Mouse (Mus musculus): ENCODE results near the gene Sugct. TPM values are rescaled to one million over a fixed set of nuclear protein-coding genes. Genes with fewer than 3 reads are reported as not detected.

Sugct gene
- polyA plus RNA-seq, 1 experiment = not detected

DNA sequence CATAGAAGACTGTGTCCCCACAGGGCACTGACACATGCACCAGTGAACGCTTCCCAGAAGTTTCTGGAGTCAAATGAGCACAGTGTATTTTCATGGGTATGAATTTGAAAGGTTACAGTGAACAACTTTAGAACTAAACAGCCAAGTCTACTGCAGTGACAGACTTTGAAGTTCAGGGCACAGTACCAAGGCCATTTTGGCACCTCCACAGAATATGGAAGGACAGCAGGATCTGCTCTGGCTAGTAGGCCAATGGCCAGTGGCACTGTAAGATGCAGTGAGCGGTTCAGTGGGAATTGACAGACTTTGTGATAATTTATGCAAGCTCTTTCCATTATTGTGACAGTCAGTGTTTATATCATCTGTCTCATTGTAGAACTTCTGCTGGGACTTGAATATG lies 724.1 kb downstream of the Sugct start:
- TF ChIP-seq CTCF (IDR thresholded peaks at IDR 0.05; ENCODE audit: control insufficient read depth, insufficient read depth, low read length) (no peak), POLR2A (IDR thresholded peaks at IDR 0.05; ENCODE audit: borderline replicate concordance, control insufficient read depth, low read depth, low read length) (no peak)
- H3K4me1 ChIP-seq (ENCODE audit: control insufficient read depth, insufficient read depth, low read length) = no peaks in the 10 kb centered on the region
- 89% methylated on average over 2 of the region's 2 CpGs for WGBS

DNA sequence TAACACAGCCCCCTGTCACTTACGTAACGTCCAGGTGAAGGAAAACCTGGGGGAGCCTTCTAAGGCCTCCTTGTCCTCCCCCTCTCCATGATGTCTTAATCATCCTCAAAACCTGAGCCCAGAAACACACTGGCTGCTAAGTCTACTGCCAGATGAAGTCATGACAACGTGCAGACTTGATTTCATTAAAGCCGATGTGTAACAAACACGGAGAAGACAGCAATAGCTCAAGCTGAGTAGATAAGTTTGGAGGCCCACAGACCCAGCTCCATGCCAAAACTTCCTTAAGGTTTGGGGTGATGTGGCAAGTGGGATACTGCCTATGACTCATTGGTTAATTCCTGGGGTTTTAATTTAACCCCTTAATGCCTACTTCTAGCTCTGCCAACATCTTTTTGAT lies 726.4 kb downstream of the Sugct start:
- 91% methylated on average over 5 of the region's 5 CpGs for WGBS
- H3K27ac ChIP-seq (ENCODE audit: control insufficient read depth, insufficient read depth, low read depth, low read length, poor library complexity) = no peak overlapping the region

More for the DNA sequence above, 724.1 kb downstream of the Sugct start:
- H3K4me3 ChIP-seq (replicated peaks; ENCODE audit: control insufficient read depth, low read depth, low read length) = no peak overlapping the region
- H3K27ac ChIP-seq (ENCODE audit: control insufficient read depth, insufficient read depth, low read depth, low read length, poor library complexity) = no peak overlapping the region

DNA sequence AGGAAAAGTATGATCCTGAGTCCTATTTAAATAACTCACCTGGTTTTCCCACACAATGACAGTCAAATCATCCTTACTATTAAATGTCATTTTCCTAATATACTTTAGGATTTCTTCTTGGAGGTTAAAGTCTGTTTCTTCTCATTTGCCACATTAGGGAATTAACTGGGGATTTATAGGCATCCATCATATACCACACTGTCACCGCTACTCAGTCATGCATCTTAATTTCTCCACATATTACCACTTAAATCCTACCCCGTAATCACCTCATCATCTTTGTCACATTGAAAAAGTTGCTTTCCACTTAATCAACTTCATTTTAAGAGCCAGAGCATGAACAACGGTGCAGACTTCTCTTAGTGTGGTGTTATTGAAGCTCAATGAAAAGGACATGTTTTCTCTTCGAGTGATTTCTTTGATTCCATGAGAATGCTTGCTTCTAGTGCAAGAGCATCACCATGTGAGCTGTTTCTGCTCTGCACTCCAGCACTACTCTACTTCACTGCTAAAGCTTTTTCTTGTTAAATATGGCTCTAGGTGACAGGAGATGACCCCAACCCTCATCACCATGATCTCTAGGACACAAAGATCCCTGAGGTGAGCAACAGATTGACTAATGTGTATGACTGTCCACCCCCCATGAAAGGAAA lies 730.4 kb downstream of the Sugct start:
- H3K4me3 ChIP-seq (replicated peaks; ENCODE audit: control insufficient read depth, low read depth, low read length) = no peak overlapping the region
- no peak overlapping the region for H3K27ac ChIP-seq (ENCODE audit: control insufficient read depth, insufficient read depth, low read depth, low read length, poor library complexity)
- 80% methylated on average over 4 of the region's 4 CpGs for WGBS
- TF ChIP-seq CTCF (IDR thresholded peaks at IDR 0.05; ENCODE audit: control insufficient read depth, insufficient read depth, low read length) (no peak), POLR2A (IDR thresholded peaks at IDR 0.05; ENCODE audit: borderline replicate concordance, control insufficient read depth, low read depth, low read length) (no peak)
- no peaks in the 10 kb centered on the region for H3K4me1 ChIP-seq (ENCODE audit: control insufficient read depth, insufficient read depth, low read length)

More for the DNA sequence above, 726.4 kb downstream of the Sugct start:
- Histone ChIP-seq H3K4me3 (replicated peaks; ENCODE audit: control insufficient read depth, low read depth, low read length) (no peak overlapping the region), H3K4me1 (ENCODE audit: control insufficient read depth, insufficient read depth, low read length) (no peaks in the 10 kb centered on the region)
- TF ChIP-seq CTCF (IDR thresholded peaks at IDR 0.05; ENCODE audit: control insufficient read depth, insufficient read depth, low read length) (no peak), POLR2A (IDR thresholded peaks at IDR 0.05; ENCODE audit: borderline replicate concordance, control insufficient read depth, low read depth, low read length) (no peak)

DNA sequence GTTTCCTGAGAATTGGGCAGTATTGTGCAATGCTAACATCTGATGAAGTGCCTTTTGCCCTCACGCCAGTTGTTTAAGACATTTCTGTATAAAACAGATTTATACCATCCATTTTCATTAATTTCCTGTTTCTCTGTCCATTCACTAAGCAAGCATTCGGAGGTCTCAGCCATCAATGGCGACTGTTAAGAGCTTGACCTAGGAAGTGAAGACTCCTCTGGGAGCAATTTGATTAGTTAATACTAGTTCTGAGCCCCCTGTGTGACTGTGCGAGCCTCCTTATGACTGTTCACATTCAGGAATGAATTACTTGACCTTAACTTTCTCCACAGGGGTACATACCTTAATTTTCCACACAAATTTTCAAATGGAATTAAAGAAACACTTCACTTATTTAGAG lies 743.3 kb downstream of the Sugct start:
- 81% methylated on average over 4 of the region's 4 CpGs for WGBS
- no peak for TF ChIP-seq CTCF (IDR thresholded peaks at IDR 0.05; ENCODE audit: control insufficient read depth, insufficient read depth, low read length)
- no peak for TF ChIP-seq POLR2A (IDR thresholded peaks at IDR 0.05; ENCODE audit: borderline replicate concordance, control insufficient read depth, low read depth, low read length)
- Histone ChIP-seq H3K27ac (ENCODE audit: control insufficient read depth, insufficient read depth, low read depth, low read length, poor library complexity) (no peak overlapping the region), H3K4me1 (ENCODE audit: control insufficient read depth, insufficient read depth, low read length) (no peaks in the 10 kb centered on the region), H3K4me3 (replicated peaks; ENCODE audit: control insufficient read depth, low read depth, low read length) (no peak overlapping the region)

DNA sequence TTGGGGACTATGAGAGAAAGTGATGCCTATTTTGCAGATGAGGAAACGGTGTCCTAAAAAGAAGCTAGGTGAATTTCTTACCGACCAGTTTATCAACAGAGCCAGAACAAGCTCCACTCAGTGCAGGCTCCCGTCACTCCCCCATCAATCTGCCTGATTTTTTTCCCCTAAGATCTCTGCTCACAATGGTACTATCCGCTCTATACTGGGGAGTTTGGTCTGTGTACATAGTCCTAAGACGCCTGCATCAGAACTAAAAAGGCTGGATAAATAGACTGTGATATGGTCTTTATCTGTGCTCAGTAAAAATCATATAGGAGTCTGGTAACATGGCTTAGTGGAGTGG lies 755.9 kb downstream of the Sugct start:
- no peak for TF ChIP-seq CTCF (IDR thresholded peaks at IDR 0.05; ENCODE audit: control insufficient read depth, insufficient read depth, low read length)
- no peak for TF ChIP-seq POLR2A (IDR thresholded peaks at IDR 0.05; ENCODE audit: borderline replicate concordance, control insufficient read depth, low read depth, low read length)
- Histone ChIP-seq H3K4me3 (replicated peaks; ENCODE audit: control insufficient read depth, low read depth, low read length) (no peak overlapping the region), H3K27ac (ENCODE audit: control insufficient read depth, insufficient read depth, low read depth, low read length, poor library complexity) (no peak overlapping the region), H3K4me1 (ENCODE audit: control insufficient read depth, insufficient read depth, low read length) (no peaks in the 10 kb centered on the region)
- whole genome bisulfite sequencing = 83% methylated on average over 5 of the region's 5 CpGs

DNA sequence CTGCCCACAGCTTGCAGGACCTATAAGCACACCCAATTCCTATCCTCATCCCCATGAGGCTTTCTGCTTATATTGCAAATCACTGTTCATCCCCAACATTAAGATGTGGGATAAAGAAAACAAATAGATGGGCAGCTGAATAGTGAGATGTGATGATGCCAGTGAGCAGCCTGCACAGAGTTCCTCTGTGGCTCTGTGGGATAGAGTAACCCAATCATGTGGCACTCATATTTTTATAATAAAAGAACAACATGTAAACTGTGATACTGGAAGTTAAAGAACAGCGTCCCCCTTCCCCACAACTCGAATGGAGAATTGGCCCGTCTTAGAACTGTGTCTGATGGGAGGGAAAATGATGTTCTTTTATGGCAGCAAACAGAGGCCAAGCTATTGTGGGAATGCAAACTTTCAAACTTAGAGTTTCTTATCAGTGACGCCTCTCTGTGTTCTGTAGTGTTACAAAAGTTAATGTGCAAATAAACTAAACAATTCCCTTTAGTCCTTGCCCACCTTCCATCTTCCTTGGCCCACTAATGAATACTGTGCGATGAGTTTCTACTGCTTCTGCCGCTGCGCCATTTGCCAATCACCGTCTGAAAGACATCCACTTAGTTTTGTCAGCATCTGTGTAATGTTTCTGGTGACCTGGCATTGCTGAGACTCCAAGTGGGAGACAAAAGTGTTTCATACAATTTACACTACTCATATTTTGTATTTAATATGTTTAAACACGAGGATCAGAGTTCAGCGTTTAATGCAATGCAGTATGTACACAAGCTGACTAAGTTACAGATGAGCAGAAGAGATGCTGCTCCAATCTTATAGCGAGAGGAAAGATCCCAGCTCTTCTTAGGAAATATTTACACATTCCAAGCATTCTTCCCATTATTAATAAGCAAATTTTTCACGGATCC lies 756.5 kb downstream of the Sugct start:
- H3K27ac ChIP-seq (ENCODE audit: control insufficient read depth, insufficient read depth, low read depth, low read length, poor library complexity) = no peak overlapping the region
- TF ChIP-seq POLR2A (IDR thresholded peaks at IDR 0.05; ENCODE audit: borderline replicate concordance, control insufficient read depth, low read depth, low read length) (no peak), CTCF (IDR thresholded peaks at IDR 0.05; ENCODE audit: control insufficient read depth, insufficient read depth, low read length) (no peak)
- no peak overlapping the region for H3K4me3 ChIP-seq (replicated peaks; ENCODE audit: control insufficient read depth, low read depth, low read length)
- 85% methylated on average over 12 of the region's 12 CpGs for WGBS
- no peaks in the 10 kb centered on the region for H3K4me1 ChIP-seq (ENCODE audit: control insufficient read depth, insufficient read depth, low read length)

DNA sequence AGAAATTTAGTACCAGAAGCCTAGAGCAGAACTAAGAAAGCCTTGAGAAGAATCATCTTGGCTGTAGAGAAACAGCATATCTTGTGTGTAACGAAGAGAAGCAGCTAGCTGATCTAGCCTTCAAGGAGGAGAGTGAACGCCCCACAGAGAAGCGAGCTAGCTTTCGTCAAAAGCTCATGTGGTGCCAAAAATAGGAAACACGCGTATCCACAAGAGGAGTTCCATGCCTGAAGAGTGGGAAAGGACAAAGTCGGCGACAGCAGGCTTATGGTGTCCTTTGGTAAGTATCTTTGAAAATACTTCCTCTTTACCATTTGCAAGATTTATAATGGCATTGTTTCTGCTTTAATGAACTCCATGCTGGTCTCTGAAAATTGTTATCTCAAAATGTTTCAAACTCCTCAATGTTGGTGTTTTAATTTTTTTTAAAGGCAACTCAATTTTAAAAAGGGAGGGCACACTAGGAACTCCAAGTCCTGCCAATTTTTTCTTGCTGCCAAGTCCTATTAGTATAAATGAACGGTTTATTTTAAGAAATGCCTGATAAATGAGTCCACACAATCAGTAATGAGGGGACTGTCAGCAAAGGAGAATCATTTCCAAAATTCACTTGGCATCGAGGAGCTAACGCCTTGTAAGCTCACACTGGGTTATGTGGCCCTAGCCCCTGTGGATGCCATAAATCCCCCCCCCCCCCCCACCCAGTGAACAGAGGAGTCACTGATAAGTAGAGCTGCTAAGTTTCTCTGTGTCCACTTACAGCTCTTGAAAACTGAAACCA lies 757.7 kb downstream of the Sugct start:
- 54% methylated on average over 11 of the region's 11 CpGs for WGBS

DNA sequence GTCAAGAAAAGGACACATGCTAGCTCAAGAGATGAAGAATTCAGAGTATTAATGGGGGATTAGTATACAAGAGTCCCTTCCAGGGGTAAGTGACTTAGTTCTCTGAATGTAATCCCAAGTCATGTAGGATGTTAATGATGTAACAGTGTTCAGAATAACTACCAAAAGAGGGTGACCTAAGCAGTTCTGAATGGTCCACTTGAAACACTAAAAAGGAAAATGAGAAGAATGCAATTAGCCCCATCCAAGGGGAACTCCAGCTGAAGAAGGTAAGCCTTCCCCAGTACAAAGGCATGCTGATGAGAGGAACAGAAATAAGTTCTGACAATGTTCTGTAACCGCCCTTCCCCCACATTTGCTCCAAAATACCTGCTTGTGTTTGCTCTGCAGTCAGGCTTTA lies 760.3 kb downstream of the Sugct start:
- 93% methylated on average over 1 of the region's 1 CpGs for WGBS
- no peak overlapping the region for H3K27ac ChIP-seq (ENCODE audit: control insufficient read depth, insufficient read depth, low read depth, low read length, poor library complexity)
- TF ChIP-seq CTCF (IDR thresholded peaks at IDR 0.05; ENCODE audit: control insufficient read depth, insufficient read depth, low read length) = no peak
- no peaks in the 10 kb centered on the region for H3K4me1 ChIP-seq (ENCODE audit: control insufficient read depth, insufficient read depth, low read length)
- no peak overlapping the region for H3K4me3 ChIP-seq (replicated peaks; ENCODE audit: control insufficient read depth, low read depth, low read length)

More for the DNA sequence above, 757.7 kb downstream of the Sugct start:
- no peaks in the 10 kb centered on the region for H3K4me1 ChIP-seq (ENCODE audit: control insufficient read depth, insufficient read depth, low read length)
- no peak overlapping the region for H3K4me3 ChIP-seq (replicated peaks; ENCODE audit: control insufficient read depth, low read depth, low read length)
- no peak overlapping the region for H3K27ac ChIP-seq (ENCODE audit: control insufficient read depth, insufficient read depth, low read depth, low read length, poor library complexity)
- no peak for TF ChIP-seq POLR2A (IDR thresholded peaks at IDR 0.05; ENCODE audit: borderline replicate concordance, control insufficient read depth, low read depth, low read length)
- TF ChIP-seq CTCF (IDR thresholded peaks at IDR 0.05; ENCODE audit: control insufficient read depth, insufficient read depth, low read length) = no peak
